Mouse (Mus musculus) kidney, adult 2 months (tissue): ENCODE results near the gene Gm29797.

ENCODE experiments used
- CTCF ChIP-seq: fragments of 200-500 bp; conservative IDR thresholded peaks from 2 replicates; pipeline ENCODE4 v1.5.1; 2011; ENCODE audit warnings: low read depth, mild to moderate bottlenecking, control low read depth, low read length, moderate library complexity, mixed read lengths; ENCODE audit not compliant: insufficient read depth, insufficient read length
- POLR2A ChIP-seq: fragments of 200-500 bp; IDR thresholded peaks from one replicate; pipeline ENCODE4 v1.6.1; 2011; ENCODE audit warnings: low read depth, low read length, control low read depth

GRCm38 (mm10) chr2:181692304-181692703, 35.5 kb downstream of the Gm29797 start:
- TF ChIP-seq POLR2A = no peak
- no peak for TF ChIP-seq CTCF
